Mouse (Mus musculus) central nervous system, embryonic 11.5 days (tissue): ENCODE measurements around the gene Chn1. TPM values are rescaled to one million over a fixed set of nuclear protein-coding genes. Genes with fewer than 3 reads are reported as not detected.

Source experiments
- polyA plus RNA-seq: library from polyadenylated mRNA; depleted of rRNA; stranded (reverse); fragments of >200 nt; gene quantifications from 2 replicates; pipeline ENCODE4 v1.2.3, GENCODE M21; 2012; rRNA removed

The Chn1 gene
- 111 and 120 TPM in 2 replicates for polyA plus RNA-seq

DNA sequence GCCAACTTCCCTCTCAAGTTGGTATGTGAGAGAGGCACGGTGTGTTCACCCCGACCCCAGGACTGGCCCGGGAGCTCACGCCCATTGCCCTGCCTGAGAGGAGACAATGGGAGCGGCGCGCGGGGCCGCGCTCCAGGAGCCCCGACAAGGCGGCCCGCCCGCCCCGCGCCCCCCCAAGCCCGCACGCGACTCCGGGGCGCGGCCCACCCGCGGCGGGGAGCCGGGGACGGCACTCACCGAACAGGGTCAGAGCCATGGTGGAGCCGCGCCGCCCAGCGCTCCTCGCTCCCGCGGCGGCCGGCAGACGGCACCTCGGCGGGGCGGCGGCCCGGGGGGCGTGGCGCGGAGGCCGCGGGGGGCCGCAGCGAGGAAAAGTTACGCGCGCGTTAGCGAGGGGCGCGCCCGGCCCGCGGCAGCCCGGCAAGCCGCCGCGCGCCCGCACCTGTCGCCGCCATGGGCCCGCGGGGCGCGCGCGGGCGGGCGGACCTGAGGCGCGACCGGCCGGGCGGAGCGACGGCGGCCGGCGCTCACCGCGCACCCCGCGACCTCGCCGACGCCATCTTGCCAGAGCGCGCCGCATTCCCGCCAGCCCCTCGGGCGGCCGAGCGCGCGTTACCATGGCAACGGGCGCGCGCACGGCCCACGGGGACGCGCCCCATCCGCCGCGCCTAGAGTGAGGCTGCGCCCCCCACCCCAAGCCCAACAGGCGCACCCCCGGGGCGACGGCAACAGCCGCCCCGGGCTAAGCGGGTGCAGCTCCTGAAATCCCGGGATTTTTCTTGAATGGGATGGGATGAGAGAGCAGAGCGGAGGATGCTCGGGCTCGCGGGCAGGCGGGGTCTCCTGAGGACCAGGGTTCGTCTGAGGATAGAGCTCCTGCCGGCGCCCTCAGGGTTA is at the start of gene Chn1:
Gene Chn1 (minus strand): TSS at position 561 of the 897 bp plus-strand sequence.

DNA sequence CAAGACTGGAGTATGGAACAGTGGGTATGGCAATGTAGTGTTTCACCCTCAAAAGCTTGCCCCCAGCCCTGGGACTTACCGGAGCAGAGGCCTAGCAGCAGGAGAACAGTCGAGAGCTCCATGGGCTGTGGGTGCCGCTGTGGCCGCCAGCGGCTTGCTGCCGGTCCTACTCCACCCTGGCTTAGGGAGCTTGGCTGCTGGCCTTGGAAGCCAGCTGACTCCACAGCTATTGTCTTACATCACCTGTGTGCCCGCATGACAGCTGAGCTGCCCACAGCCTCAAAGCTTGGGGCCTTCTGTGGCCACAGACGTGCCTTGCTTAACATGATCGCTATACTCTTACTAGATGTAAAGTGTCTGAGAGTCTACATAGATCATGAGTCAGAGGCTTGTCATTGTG is 195.0 kb downstream of the Chn1 start, which contains the start of gene Chrna1:
Gene Chrna1 (minus strand): TSS at position 173 of the 400 bp plus-strand sequence.

Other genes starting within 250 kb of the Chn1 start
- gene Wipf1, start 245.6 kb downstream of the Chn1 start, polyA plus RNA-seq = 7.1 and 10.3 TPM in 2 replicates
- 0.01 and 0.96 TPM in 2 replicates for gene Chrna1, start 195.0 kb downstream of the Chn1 start, polyA plus RNA-seq
- gene Atf2, start 117.3 kb upstream of the Chn1 start, polyA plus RNA-seq = 27.9 and 48.5 TPM in 2 replicates
- gene Atp5g3, start 136.0 kb upstream of the Chn1 start, polyA plus RNA-seq = 342 and 669 TPM in 2 replicates